Mouse (Mus musculus): ENCODE measurements at regions not wholly inside any gene's neighbourhood (a gene's known extent, or its start where the extent isn't known, plus 50 kb on each side); places are given as distances from the start of the nearest gene placed in this dataset.

DNA sequence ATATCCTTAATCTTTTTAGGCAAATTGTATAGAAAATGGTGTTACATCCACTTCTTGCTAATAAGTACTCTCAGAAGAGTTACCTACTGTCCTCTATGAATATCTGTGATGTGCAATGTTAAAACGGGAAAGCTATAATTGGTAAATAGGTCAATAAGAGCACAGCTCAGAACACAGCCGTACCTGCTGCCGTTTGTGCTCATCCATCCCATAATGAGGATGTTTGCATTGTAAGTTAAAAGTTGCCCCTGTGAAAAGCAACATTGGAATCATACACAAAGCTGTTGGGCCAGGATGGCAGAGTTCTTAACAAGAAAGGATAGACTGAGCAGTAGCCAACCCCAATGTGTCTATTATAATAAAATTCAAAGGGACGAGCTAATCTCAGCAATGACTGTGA lies 476.6 kb downstream of the Ptprc start:
- Histone ChIP-seq H3K4me2 (replicated peaks; ENCODE audit: low read depth, low read length, severe bottlenecking) (no peak overlapping the region), H3K9me3 (ENCODE audit: control insufficient read depth, low read length) (no peaks in the 10 kb centered on the region), H3K9ac (ENCODE audit: low read depth, low read length, severe bottlenecking) (no peak overlapping the region), H3K27ac (replicated peaks; ENCODE audit: low read depth, low read length) (no peak overlapping the region), H3K4me1 (ENCODE audit: control insufficient read depth, insufficient read depth, low read length) (no peaks in the 10 kb centered on the region), H3K36me3 (ENCODE audit: control insufficient read depth, insufficient read depth, low read length) (no peaks in the 10 kb centered on the region), H3K27me3 (ENCODE audit: control insufficient read depth, insufficient read depth, low read length) (no peaks in the 10 kb centered on the region), H3K4me3 (replicated peaks; ENCODE audit: low read length) (no peak overlapping the region)
- DNase-seq (ENCODE audit: low spot score) (no peak), ATAC-seq (ENCODE audit: low FRiP score, low read depth) (no peak)
- WGBS: 89% methylated on average over 4 of the region's 4 CpGs
- no peak for TF ChIP-seq POLR2A (IDR thresholded peaks at IDR 0.05; ENCODE audit: borderline replicate concordance, extremely low read depth, insufficient read depth, insufficient read length)

DNA sequence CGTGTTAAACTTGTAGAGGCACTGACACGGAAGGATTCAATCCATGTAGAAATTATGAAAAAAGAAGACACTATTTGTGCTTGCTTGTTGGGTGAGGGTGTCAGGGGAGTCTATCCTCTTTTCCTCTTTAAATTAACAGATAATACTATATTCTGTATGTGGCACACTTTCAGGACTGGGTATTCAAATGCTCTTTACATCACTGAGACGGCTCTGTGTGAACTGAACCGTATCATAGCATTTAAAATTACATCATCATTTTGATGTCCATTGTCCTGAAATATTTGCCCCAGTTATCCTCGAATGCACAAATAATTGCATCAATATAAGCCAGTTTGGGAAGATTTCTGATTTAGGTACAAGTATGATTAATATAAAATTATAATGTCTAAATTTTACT lies 478.2 kb downstream of the Ptprc start:
- Histone ChIP-seq H3K27me3 (ENCODE audit: control insufficient read depth, insufficient read depth, low read length) (no peaks in the 10 kb centered on the region), H3K9me3 (ENCODE audit: control insufficient read depth, low read length) (no peaks in the 10 kb centered on the region), H3K4me2 (replicated peaks; ENCODE audit: low read depth, low read length, severe bottlenecking) (no peak overlapping the region), H3K27ac (replicated peaks; ENCODE audit: low read depth, low read length) (no peak overlapping the region), H3K4me1 (ENCODE audit: control insufficient read depth, insufficient read depth, low read length) (no peaks in the 10 kb centered on the region), H3K9ac (ENCODE audit: low read depth, low read length, severe bottlenecking) (no peak overlapping the region), H3K4me3 (replicated peaks; ENCODE audit: low read length) (no peak overlapping the region), H3K36me3 (ENCODE audit: control insufficient read depth, insufficient read depth, low read length) (no peaks in the 10 kb centered on the region)
- no peak for TF ChIP-seq POLR2A (IDR thresholded peaks at IDR 0.05; ENCODE audit: borderline replicate concordance, extremely low read depth, insufficient read depth, insufficient read length)
- no peak for DNase-seq (ENCODE audit: low spot score)
- ATAC-seq (ENCODE audit: low FRiP score, low read depth): no peak
- WGBS: 79% methylated on average over 5 of the region's 5 CpGs

DNA sequence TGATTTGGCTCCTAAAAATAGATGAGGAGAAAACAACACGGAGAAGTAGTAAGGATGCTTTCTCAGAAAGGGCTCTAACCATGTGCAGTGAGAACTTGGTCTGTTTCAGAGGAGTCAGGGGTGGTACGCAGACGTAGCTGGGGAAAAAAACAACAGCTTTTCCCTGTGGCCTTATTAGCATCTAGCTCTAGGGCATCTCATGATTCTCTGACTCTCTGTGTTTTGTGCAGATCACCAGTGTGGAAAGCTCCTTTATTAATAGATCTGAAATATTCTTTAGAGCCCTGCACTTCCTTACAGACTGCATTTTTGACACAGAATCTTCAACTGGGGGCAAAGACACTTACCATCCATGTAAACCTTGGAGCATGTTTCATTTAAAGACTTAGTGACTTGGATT lies 478.7 kb downstream of the Ptprc start:
- Histone ChIP-seq H3K27ac (replicated peaks; ENCODE audit: low read depth, low read length) (no peak overlapping the region), H3K36me3 (ENCODE audit: control insufficient read depth, insufficient read depth, low read length) (no peaks in the 10 kb centered on the region), H3K4me3 (replicated peaks; ENCODE audit: low read length) (no peak overlapping the region), H3K9me3 (ENCODE audit: control insufficient read depth, low read length) (no peaks in the 10 kb centered on the region), H3K27me3 (ENCODE audit: control insufficient read depth, insufficient read depth, low read length) (no peaks in the 10 kb centered on the region), H3K4me2 (replicated peaks; ENCODE audit: low read depth, low read length, severe bottlenecking) (no peak overlapping the region), H3K9ac (ENCODE audit: low read depth, low read length, severe bottlenecking) (no peak overlapping the region), H3K4me1 (ENCODE audit: control insufficient read depth, insufficient read depth, low read length) (no peaks in the 10 kb centered on the region)
- DNase-seq (ENCODE audit: low spot score) (no peak), ATAC-seq (ENCODE audit: low FRiP score, low read depth) (no peak)
- 43% methylated on average over 3 of the region's 3 CpGs for WGBS
- no peak for TF ChIP-seq POLR2A (IDR thresholded peaks at IDR 0.05; ENCODE audit: borderline replicate concordance, extremely low read depth, insufficient read depth, insufficient read length)

DNA sequence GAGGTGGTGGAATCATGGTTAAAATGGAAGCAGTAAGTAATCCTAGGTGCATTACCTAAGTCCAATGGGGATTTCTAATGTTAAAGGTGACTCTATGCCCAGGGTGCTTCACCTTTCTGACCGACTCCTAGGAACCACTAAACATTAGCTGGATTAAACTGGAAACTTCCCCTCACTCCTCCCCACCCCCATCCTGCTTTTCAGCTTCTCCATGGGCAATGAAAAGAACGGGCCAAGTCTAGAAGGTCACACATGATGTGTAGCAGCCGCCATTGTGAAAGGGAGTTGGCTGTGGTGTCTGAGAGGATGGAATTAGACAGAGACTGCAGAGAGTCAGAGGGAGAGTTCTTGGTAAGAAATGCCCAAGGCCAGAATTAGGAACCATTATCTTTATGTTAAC lies 479.8 kb downstream of the Ptprc start:
- H3K4me1 ChIP-seq (ENCODE audit: control insufficient read depth, insufficient read depth, low read length): no peaks in the 10 kb centered on the region
- H3K4me2 ChIP-seq (replicated peaks; ENCODE audit: low read depth, low read length, severe bottlenecking): no peak overlapping the region
- TF ChIP-seq POLR2A (IDR thresholded peaks at IDR 0.05; ENCODE audit: borderline replicate concordance, extremely low read depth, insufficient read depth, insufficient read length): no peak
- ATAC-seq (ENCODE audit: low FRiP score, low read depth) (no peak), DNase-seq (ENCODE audit: low spot score) (no peak)
- no peak overlapping the region for H3K4me3 ChIP-seq (replicated peaks; ENCODE audit: low read length)
- no peak overlapping the region for H3K27ac ChIP-seq (replicated peaks; ENCODE audit: low read depth, low read length)
- no peaks in the 10 kb centered on the region for H3K9me3 ChIP-seq (ENCODE audit: control insufficient read depth, low read length)
- WGBS: 79% methylated on average over 3 of the region's 3 CpGs
- no peaks in the 10 kb centered on the region for H3K27me3 ChIP-seq (ENCODE audit: control insufficient read depth, insufficient read depth, low read length)
- H3K36me3 ChIP-seq (ENCODE audit: control insufficient read depth, insufficient read depth, low read length): no peaks in the 10 kb centered on the region
- H3K9ac ChIP-seq (ENCODE audit: low read depth, low read length, severe bottlenecking): no peak overlapping the region

DNA sequence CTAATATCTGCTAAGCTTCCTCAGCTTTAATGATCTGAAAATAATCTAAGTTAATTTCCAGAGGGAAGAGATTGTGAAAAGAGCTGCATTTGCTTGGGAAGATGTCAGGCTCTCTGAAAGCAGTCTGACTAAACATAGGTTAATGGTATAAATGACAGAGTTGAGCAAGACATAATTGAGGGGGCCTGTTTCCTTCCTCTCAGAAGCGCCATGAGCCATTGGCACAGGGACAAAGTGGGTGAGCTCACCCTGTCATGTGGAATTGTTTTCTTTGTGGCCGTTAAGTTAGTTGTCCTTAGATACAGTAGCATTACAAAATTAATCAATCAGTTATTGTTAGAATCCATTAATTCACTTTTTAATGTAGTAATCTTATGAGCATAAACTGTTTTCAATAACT lies 483.0 kb downstream of the Ptprc start:
- no peak for TF ChIP-seq POLR2A (IDR thresholded peaks at IDR 0.05; ENCODE audit: borderline replicate concordance, extremely low read depth, insufficient read depth, insufficient read length)
- no peak overlapping the region for H3K4me2 ChIP-seq (replicated peaks; ENCODE audit: low read depth, low read length, severe bottlenecking)
- H3K36me3 ChIP-seq (ENCODE audit: control insufficient read depth, insufficient read depth, low read length): no peaks in the 10 kb centered on the region

More for the DNA sequence above, 483.0 kb downstream of the Ptprc start:
- Histone ChIP-seq H3K27ac (replicated peaks; ENCODE audit: low read depth, low read length) (no peak overlapping the region), H3K4me3 (replicated peaks; ENCODE audit: low read length) (no peak overlapping the region), H3K9me3 (ENCODE audit: control insufficient read depth, low read length) (no peaks in the 10 kb centered on the region), H3K9ac (ENCODE audit: low read depth, low read length, severe bottlenecking) (no peak overlapping the region), H3K4me1 (ENCODE audit: control insufficient read depth, insufficient read depth, low read length) (no peaks in the 10 kb centered on the region), H3K27me3 (ENCODE audit: control insufficient read depth, insufficient read depth, low read length) (no peaks in the 10 kb centered on the region)
- ATAC-seq (ENCODE audit: low FRiP score, low read depth): no peak
- no peak for DNase-seq (ENCODE audit: low spot score)
- 75% methylated on average over 2 of the region's 2 CpGs for WGBS

All from limb, embryonic 14.5 days (tissue).